Mouse (Mus musculus) G1E (cell line): ENCODE data around the gene Col15a1.

Experiments
- CTCF ChIP-seq: IDR thresholded peaks from 2 replicates; pipeline ENCODE4 v1.5.1; 2012; ENCODE audit warnings: low read depth, low read length, inconsistent platforms, mixed read lengths
- GATA1 ChIP-seq: IDR thresholded peaks from 2 replicates; pipeline ENCODE4 v1.6.1; 2012; ENCODE audit warnings: borderline replicate concordance, low read length, inconsistent platforms, mixed read lengths
- POLR2AphosphoS5 ChIP-seq: IDR thresholded peaks from 2 replicates; pipeline ENCODE4 v1.6.1; 2012; ENCODE audit warnings: low read depth, low read length, inconsistent platforms; ENCODE audit not compliant: insufficient replicate concordance
- TAL1 ChIP-seq: conservative IDR thresholded peaks from 2 replicates; pipeline ENCODE4 v1.6.1; 2012; ENCODE audit warnings: low read depth, low read length, inconsistent platforms, mixed read lengths

GRCm38 (mm10) chr4:47351386-47352049, 143.6 kb downstream of the Col15a1 start:
- TF ChIP-seq TAL1 = no peak
- no peak for TF ChIP-seq CTCF
- TF ChIP-seq POLR2AphosphoS5 = no peak
- TF ChIP-seq GATA1 = no peak
